Mouse (Mus musculus) granulocyte monocyte progenitor cell, adult 5-6 weeks (primary cell): ENCODE measurements around the gene Ccdc162. TPM values are rescaled to one million over a fixed set of nuclear protein-coding genes. Genes with fewer than 3 reads are reported as not detected.
"Not testable (repeated sequence)": the region's sequence is repeated elsewhere in the genome, so short reads cannot be mapped to it uniquely, and the experiment has no call there.

Experiments
- ATAC-seq: replicated peaks from 2 replicates; pipeline ENCODE4 v1.8.0; 2016; ENCODE audit warnings: mild to moderate bottlenecking, moderate TSS enrichment, inconsistent platforms; ENCODE audit not compliant: poor library complexity, severe bottlenecking
- total RNA-seq, 2 experiments: library from RNA; stranded (forward) in 1 of 2; stranded (reverse) in 1 of 2; fragments of 200-712, 200-1000 nt in 1 of 2; fragments of >200 nt in 1 of 2; fragmentation: Nextera tagmentation in 1 of 2; gene quantifications; 2 replicates each; pipeline ENCODE4 v1.2.3; 2014 to 2017

The Ccdc162 gene
- total RNA-seq, 2 experiments from 2014 or later: 0.05 to 9.7 TPM

DNA sequence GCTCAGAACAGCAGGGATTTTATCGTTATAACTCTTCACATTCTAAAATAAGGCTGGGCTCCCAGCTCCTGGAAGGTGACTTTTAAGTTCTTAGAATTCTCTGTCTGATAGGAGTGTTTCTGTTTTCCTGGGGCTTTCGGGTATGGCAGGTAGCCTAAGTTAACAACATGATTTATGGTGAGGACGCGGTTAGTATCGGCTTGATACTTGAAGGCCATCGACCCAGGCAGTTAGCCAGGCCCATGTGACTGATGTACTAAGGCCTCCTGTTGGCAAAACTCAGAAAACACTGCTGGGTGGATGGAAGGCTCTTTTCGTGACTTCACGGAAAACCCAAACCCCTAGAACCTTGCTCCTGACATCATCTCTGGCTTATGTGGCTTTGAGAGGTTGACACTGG, 7.1 kb downstream of the Ccdc162 start:
- ATAC-seq: no peak

GRCm38 (mm10) chr10:41699669-41700068, 16.8 kb downstream of the Ccdc162 start:
- ATAC-seq: no peak

- ATAC-seq: no peak
Observed at GRCm38 (mm10) chr10:41697040-41697439, 19.4 kb downstream of the Ccdc162 start.

- no peak for ATAC-seq
Observed at GRCm38 (mm10) chr10:41690978-41691377, 25.5 kb downstream of the Ccdc162 start.

- ATAC-seq: peak; percentile 82
Observed at GRCm38 (mm10) chr10:41689941-41690887, 26.2 kb downstream of the Ccdc162 start.

GRCm38 (mm10) chr10:41684548-41684996, 31.9 kb downstream of the Ccdc162 start:
- peak; percentile 70 for ATAC-seq

DNA sequence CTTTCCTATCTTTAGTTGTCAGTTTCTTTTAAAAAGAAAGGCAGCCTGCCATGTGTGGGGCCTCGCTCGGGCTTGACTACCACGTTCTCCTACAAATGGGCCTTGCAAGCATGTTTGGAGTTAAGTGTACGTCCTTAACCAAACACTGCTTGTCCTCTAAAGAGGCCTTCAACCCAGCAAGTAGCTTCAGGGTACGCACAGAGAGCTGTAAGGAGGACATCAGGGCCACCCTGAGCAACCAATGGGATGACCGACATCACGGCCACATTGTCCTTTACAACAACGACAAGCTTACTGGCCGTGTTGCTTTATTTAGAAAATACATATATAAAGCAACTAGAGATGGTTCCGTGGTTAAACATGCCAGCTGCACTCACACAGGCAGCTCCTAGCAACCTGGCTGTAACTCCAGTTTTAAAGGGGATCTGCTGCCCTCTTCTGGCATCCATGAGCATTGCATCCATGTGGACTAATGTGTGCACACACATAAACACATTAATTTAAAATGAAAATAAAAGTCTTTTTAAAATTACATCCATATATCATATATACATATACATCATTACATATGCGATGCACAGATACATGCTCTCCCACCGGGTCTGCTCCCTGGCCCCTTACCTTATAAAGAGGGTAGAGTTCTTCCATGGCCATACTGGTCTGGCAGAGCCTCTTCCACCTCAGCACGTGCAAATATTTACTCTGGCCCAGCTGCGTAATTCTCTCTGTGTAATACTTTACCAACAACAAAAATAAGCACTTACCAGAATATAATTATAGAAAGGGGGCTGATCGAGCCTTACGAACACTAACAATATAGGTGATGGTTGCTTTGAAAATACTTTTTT, 33.7 kb downstream of the Ccdc162 start:
- peak; percentile 64 for ATAC-seq

GRCm38 (mm10) chr10:41678746-41679360, 37.6 kb downstream of the Ccdc162 start:
- peak; percentile 61 for ATAC-seq

GRCm38 (mm10) chr10:41677396-41677795, 39.0 kb downstream of the Ccdc162 start:
- ATAC-seq: no peak

GRCm38 (mm10) chr10:41676661-41677061, 39.8 kb downstream of the Ccdc162 start:
- ATAC-seq: no peak

DNA sequence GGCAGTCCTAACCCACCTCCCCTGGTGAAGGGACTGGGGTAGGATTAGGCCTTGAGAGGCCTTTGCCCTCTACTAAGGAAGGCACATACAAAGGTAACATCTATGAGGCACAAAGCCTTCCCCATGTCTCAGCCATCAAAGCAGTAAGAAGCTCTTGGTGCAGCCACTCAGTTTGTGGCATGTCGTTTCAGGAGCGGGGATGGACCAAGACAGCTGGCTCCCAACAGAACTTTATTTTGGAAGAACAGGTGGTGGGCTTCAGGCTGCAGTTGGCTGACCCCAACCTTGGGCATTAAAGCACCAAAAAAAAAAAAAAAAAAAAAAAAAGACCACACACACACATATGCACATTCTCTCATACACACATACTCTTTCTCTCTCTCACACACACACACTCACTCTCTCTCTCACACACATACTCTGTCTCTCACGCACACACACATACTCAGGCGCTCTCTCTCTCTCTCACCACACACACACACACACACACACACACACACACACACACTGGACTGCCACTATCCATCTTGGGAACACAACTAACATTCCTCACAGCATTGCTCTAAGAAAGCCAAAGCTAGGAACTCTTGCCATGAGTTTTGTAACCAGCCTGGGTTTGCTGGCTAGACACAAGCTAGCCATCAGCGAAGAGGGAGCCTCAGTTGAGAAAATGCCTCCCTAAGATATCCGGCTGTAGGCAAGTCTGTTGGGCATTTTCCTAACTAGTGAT, 40.4 kb downstream of the Ccdc162 start:
- ATAC-seq: no peak

DNA sequence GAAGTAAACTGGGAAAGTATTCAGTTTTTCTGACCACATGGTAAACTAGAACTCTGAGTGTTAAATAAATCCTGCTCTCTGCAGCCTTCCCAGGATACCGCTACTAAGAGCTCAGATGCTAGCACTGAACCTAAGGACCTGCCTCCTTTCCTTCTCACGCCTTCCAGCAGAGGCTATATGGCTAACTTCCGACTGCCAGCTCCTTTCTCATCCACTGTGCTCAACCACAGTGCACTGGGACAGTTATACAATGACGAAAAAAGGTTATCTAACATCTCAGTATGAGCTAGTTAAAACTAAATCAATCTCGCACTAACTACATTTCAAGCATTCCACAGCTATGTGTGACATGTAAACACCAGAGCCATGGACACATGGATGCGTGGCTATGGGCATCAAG, 41.2 kb downstream of the Ccdc162 start:
- no peak for ATAC-seq

GRCm38 (mm10) chr10:41674362-41674761, 42.1 kb downstream of the Ccdc162 start:
- ATAC-seq: peak; percentile 47

- no peak for ATAC-seq
Observed at GRCm38 (mm10) chr10:41670196-41670595, 46.2 kb downstream of the Ccdc162 start.

- peak; percentile 93 for ATAC-seq
Observed at GRCm38 (mm10) chr10:41665498-41665897, 50.9 kb downstream of the Ccdc162 start.

GRCm38 (mm10) chr10:41659671-41660070, 56.8 kb downstream of the Ccdc162 start:
- ATAC-seq: not testable (repeated sequence)

DNA sequence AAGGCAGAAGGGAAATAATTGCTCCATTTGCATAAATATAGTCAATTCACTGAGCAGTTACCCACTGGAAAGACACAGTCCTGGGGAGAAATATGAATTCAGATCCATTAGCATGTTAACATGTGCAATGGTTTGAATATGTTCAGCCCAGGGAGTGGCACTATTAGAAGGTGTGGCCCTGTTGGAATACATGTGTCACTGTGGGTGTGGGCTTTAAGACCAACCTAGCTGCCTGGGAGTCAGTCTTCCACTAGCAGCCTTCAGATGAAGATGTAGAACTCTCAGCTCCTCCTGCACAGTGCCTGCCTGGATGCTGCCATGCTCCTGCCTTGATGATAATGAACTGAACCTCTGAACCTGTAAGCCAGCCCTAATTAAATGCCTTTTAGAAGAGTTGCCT, 60.8 kb downstream of the Ccdc162 start:
- not testable (repeated sequence) for ATAC-seq

DNA sequence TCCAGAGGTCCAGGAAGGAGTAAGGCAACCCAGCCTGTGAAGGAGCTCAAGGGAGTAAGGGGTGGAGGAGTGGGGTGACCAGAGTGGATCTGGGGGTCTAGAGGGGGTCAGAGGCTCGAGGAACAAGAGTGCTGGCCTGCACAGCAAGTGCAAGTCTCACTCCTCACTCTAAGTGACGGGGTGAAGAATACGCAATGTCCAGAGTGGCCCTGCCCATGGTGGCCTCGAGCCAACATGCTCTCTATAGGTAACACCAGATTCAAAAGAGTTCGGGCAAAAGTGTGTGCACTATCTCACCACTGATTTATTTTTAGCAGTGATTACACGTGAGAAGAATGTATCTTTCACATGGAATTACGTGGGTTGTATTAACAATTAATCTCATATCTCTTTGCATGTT, 63.4 kb downstream of the Ccdc162 start:
- no peak for ATAC-seq

GRCm38 (mm10) chr10:41652094-41652775, 64.2 kb downstream of the Ccdc162 start:
- ATAC-seq: no peak
